Mouse (Mus musculus): ENCODE measurements around the gene Gmeb1.
"Not testable (repeated sequence)": the region's sequence is repeated elsewhere in the genome, so short reads cannot be mapped to it uniquely, and the experiment has no call there.

The Gmeb1 gene

DNA sequence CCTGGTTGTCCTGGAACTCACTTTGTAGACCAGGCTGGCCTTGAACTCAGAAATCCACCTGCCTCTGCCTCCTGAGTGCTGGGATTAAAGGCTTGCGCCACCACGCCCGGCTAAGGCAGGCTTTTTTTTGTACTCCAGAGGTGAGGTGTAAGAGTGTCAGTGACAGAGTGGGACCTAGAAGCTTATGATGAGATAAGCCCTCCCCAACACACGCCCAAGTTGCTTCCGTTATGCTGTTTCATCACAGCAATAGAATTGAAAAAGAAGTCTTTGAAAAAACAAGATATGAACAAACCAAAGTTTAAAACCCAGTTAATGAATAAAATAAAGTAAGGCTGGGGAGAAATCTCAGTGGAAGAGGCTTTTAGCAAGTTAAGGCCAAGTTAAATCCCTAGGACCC is 31.0 kb downstream of the Gmeb1 start:
- in situ Hi-C loops (cut with MboI), result no loop called here

DNA sequence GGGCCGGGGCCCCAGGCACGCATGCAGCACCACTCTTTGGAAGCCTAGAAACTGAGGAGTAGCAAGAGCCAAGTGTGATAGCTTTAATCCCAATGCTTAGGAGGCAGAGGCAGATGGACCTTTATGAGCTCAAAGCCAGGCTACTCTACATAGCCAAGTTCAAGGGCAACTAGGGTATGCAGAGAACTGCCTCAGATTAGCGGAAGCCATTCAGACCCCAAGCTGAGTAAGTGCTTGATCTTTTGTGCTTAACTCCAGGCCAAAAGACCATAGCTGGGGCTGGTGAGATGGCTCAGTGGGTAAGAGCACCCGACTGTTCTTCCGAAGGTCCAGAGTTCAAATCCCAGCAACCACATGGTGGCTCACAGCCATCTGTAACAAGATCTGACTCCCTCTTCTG is 39.4 kb downstream of the Gmeb1 start:
- in situ Hi-C loops (cut with MboI), result not testable (repeated sequence)

DNA sequence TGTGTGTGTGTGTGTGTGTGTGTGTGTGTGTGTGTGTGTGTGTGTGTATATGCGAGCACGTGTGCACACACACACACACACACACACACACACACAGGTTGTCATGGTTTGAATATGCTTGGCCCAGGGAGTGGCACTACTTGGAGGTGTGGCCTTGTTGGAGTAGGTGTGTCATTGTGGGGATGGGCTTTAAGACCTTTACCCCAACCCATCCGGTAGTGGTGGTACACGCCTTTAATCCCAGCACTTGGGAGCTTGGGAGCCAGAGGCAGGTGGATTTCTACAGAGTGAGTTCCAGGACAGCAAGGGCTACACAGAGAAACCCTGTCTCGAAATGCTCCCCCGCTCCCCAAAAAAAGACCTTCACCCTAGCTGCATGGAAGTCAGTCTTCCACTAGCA is 43.0 kb downstream of the Gmeb1 start:
- in situ Hi-C loops (cut with MboI), result loop anchor here (10.0 kb wide), 2 partner anchors 46 to 126 kb away; partner anchors contain the start of gene Gmeb1

DNA sequence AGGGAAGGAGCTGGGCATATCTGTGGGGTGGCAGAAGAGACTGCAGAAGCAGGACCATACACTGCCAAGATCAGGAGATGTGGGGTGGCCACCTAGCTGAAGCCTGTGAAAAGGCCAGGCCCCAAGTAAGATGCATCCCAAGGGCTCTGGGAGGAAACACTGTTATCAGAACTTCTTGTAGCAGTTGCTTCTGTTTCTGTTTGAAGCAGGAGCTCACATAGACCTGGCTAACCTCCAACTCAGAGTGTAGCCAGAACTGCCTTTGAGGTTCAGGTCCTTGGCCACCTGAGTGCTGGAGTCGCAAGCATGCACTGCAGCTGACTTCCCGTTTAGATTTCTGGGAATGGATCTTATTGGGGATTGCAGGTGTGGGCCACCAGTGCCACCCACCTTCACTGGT is 43.6 kb downstream of the Gmeb1 start:
- in situ Hi-C loops (cut with MboI), result loop anchor here (10.0 kb wide), 2 partner anchors 47 to 127 kb away; partner anchors contain the start of gene Gmeb1

DNA sequence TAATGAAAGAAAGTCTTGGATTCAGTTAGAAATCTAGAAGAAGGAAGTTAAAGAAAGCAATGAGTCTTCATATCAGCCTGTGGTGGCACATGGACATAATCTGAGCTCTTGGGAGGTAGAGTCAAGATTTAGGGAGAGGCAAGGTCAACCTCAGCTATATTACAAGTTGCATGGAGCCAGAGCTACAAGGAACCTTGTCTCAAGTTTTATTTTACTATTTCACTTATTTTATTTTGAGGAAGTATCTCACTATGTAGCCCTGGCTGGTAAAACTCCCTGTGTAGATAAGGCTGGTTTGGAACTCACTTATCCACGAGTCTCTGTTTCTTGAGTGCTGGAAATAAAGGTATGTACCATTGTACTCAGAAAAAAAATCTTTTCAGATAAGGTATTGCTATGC is 44.8 kb downstream of the Gmeb1 start:
- in situ Hi-C loops (cut with MboI), result loop anchor here (10.0 kb wide), 2 partner anchors 48 to 128 kb away; partner anchors contain the start of gene Gmeb1

DNA sequence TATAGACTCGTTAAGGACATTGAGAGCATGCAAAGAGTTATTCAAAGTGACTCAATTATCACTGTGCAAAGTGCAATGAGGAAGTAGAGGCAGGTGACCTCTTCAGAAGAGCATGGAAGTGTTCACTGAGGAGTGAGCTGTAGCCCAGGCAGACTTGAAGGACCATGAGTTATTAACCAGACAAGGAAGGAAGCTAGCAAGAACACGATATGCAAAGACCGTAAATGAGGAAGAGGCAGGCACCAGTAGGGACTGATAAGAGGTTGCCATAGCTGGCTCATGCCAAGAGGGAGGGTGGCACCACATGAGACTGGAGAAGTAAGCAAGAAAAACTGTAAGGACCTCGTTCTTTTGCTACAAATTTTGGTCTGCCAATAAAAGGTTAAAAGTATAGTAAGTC is 46.6 kb downstream of the Gmeb1 start:
- in situ Hi-C loops (cut with MboI), result loop anchor here (10.0 kb wide), 2 partner anchors 50 to 130 kb away; partner anchors contain the start of gene Gmeb1

DNA sequence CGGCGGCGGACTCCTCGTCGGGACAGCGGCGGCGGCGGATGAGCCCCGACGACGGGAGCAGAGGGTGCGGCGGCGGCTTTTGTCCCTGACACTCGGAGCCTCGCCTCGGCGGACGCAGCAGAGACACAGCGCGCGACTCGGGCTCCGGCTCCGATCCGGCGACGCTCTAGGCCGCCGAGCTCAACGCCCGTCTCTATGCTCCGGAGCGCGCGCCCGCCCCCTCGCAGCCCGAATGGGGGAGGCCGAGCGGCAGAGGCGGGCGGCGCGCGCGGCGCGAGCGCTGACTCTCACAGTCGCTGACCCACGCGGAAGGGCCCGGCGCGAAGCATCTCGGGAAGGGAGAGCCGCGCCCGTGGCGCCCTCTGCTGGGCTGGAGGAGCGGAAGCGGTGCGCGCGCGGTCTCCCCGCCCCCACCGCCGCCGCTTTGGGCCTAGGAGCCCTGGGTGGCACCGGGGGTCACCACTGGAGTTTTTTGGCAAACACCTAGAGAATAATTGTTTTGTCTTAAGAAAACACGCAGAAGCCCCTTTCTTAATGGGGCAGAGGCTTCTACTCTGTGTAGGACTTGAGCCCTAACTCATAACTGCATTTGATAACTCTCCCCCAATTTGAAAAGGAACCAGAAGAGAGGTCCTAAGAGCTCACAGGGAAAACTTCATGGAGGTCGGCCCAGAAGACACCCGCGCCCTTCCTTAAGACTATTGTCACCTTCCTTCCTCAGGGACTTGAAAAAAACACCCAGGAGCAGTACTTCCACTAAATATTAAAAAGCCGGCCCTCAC is 49.3 kb downstream of the Gmeb1 start, which contains the start of gene Ythdf2:
Ythdf2 (minus strand) TSS at position 351 of the 782 bp plus-strand sequence.
- in situ Hi-C loops (cut with MboI), result loop anchor here (10.0 kb wide), 2 partner anchors 53 to 133 kb away; partner anchors contain the start of gene Gmeb1

DNA sequence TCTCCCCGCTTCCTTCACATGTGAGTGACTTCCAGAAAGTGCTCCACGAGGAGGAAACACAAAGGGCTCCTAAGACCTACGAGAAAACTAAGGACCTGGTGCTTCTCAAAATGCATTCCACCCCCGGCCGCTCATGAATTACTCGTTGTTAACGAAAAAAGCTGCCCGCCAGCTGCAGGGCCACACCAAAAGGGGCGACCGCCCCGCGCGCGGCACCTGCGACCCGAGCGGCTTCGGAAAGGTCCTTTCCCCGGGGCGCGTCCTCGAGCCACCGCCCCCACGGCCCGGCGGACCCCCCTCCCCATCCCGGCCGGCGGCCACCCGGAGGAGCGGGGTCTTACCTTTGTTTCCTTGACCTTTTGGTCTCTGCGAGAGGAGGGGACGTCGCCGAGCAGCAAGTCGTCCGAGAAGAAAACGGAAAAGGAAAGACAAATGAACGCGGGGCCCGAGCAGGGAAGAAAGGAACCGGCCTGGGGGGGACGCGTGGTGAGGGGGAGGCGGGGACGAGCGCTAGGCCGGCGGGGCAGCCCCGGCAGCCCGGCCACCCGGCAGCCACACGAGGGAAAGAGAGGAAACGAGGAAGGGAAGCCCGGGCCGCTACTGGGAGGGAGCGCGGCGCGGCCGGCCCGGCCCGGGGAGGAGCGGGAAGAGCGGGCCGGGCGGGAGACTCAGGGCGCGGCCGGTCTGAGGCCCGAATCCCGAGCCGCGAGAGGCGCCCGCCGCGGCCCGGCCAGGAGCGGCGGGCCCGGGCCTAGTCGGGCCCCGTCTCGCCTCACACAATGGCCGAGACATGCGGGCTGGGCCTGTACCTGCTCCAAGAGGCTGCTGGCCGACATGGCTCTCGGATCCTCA is 50.1 kb downstream of the Gmeb1 start:
- in situ Hi-C loops (cut with MboI), result loop anchor here (10.0 kb wide), 2 partner anchors 53 to 133 kb away; partner anchors contain the start of gene Gmeb1

DNA sequence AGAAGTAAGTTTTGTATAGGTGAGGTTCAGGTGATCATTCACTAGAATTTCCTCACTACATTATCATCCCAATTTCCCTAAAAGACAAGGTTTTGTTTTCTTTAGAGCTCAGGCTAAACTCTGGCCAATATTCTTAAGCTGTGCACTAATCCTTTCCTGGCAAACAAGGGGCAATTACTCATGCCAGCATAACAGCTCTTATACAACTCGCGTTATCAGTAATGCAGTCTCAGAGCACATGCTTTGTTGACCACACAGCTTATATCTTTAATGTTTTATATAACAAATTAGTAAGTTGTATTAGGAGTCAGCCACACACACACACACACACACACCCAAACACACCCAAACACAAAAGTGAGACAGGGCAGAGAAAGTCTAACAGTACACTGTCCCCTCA is 51.1 kb downstream of the Gmeb1 start:
- in situ Hi-C loops (cut with MboI), result loop anchor here (10.0 kb wide), 2 partner anchors 54 to 134 kb away; partner anchors contain the start of gene Gmeb1

DNA sequence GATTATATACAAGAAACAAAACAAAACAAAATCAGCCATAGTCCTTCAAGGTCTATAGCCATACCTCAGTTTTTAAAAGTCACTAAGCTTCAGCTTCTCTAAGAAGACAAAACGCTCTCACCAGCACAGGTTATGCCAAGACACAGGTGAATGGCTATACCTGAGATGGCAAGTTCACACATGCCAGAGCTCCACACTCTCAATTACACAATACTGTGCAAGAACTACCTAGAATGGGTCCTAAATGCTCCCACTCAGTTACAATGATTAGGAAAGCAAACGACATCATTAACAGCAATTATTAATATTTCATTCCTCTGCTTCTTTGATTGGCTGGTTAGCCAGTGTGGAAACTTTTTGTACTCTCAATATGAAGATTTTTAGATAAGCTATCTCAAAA is 52.1 kb downstream of the Gmeb1 start:
- in situ Hi-C loops (cut with MboI), result no loop called here

DNA sequence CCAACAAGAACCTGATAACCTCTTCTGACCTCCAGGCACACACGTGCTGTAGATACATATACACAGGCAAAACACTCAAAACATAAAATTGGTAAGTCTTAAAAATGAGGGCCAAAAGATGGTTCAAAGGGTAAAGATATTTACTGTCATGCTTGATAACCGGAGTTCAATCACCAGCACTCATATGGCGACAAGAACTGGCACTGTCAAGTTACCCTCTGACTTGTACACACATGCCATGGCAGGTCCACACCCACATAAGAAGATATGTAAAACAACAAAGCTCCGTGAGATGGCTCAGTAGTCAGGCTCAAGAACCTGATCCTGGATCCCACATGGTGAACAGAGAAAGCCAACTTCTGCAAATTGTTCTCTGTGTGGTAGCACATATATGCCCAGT is 54.1 kb downstream of the Gmeb1 start:
- in situ Hi-C loops (cut with MboI), result no loop called here

DNA sequence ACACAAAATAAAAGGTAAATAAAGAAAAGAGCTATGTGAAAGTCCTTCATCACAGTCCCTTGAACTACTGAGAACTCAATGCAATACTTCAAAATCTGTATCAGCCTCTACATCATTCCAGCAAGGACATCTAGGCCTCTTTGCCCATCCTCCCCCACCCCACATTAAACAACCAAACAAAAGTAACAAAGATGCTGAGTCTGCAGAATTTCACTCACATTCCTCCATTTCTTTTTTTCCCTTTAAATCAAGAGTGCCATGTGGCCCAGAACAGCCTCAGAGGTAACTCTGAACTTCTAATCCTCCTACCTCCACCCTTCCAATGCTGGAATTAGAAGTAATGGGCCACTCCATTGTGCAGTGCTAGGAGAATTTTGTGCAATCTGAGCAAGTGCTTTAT is 62.6 kb downstream of the Gmeb1 start:
- in situ Hi-C loops (cut with MboI), result no loop called here

DNA sequence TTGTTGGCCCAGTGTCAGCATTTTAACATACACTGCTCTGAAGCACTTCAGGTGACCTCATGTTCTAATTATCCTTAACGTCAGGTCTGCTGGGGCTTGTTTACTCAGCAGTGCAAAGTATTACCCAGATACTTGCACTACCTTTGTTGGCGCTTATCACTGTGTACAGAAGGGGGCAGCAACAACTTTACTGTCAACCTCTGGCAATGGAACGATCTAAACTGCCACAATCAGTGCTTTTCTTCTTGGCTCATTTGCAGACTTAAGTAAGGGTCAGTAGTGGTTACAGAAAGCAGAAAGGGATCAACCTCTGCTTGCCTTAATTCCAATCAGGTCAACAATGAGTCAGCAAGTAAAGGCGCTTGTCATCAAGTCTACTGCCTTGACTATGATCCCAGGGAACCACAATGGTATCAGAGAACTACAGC is 63.1 kb downstream of the Gmeb1 start:
- in situ Hi-C loops (cut with MboI), result no loop called here

DNA sequence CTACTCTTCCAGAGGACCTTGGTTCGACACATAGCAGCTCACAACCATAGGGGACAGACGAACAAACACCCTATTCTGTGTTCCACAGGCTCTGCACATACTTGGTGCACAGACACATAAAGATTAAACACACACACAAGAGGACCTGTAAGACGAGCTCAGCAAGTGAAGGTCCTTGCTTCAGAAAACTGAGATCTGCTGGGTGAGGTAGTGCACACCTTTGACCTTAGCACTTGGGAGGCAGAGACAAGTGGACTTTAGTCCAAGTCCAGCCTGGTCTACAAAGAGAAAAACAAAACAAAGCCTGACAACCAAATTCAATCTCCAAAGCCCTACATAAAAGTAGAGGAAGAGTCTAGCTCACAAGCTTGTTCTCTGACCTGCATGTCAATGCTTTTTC is 66.4 kb downstream of the Gmeb1 start:
- in situ Hi-C loops (cut with MboI), result no loop called here

DNA sequence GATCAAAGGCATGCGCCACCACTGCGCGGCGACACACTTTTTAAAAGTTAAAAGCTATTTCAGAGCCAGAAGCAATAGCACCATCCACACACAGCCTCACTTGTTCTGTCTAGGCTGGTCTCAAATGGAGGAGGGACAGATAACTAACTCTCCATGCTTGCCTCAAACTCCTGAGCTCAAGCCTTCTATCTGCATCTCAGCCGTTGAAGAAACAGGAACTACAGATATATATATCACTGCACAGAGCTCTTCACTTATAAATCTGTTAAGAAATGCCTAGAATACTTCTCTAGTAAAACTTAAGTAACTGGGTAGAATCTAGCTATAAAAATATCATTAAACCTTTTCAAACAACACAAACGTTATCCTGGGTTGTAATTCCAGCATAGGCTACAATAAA is 67.0 kb downstream of the Gmeb1 start:
- in situ Hi-C loops (cut with MboI), result no loop called here

DNA sequence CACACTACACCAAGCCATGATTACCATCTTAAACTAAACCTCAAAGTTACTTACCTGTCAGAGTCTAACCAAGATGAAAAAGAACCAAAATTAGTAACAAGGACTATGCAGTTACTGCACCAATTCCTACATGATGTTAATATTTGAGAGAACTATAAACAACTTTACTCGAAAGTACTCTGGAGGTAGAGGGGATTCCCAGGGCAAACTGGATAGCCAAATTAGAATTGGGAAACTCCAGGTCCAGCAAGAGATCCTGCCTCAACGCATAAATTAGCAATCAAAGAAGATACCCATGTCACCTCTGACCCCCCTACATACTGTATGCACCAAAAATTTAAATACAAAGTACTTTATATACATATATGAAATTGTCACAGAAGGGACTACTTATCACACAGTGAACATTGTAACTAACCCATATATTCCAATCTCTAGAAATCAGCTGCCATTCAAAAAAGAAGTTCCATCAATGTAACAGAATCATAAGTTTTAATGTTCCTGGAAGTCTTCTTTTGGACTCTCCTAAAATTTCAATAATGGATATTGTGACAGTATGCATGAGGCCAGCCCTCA is 73.5 kb downstream of the Gmeb1 start:
- in situ Hi-C loops (cut with MboI), result no loop called here

DNA sequence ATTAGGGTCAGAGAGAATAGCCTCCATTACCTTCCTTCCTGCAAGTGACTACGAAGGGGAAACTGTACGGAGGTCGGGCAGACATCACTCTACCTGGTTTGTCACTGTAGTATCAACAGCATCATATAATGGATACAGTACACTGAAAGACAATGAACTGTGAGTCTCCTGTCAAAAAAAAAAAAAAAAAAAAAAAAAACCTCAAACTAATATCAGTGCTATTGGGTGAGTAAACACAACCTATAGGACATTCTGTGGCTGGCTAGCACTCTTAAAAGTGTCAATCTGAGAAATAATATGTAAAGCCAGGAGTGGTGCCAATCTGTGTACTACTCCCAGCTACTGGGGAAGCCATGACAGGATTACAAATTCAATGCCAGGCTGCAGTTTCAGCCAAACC is 78.2 kb downstream of the Gmeb1 start:
- in situ Hi-C loops (cut with MboI), result no loop called here

DNA sequence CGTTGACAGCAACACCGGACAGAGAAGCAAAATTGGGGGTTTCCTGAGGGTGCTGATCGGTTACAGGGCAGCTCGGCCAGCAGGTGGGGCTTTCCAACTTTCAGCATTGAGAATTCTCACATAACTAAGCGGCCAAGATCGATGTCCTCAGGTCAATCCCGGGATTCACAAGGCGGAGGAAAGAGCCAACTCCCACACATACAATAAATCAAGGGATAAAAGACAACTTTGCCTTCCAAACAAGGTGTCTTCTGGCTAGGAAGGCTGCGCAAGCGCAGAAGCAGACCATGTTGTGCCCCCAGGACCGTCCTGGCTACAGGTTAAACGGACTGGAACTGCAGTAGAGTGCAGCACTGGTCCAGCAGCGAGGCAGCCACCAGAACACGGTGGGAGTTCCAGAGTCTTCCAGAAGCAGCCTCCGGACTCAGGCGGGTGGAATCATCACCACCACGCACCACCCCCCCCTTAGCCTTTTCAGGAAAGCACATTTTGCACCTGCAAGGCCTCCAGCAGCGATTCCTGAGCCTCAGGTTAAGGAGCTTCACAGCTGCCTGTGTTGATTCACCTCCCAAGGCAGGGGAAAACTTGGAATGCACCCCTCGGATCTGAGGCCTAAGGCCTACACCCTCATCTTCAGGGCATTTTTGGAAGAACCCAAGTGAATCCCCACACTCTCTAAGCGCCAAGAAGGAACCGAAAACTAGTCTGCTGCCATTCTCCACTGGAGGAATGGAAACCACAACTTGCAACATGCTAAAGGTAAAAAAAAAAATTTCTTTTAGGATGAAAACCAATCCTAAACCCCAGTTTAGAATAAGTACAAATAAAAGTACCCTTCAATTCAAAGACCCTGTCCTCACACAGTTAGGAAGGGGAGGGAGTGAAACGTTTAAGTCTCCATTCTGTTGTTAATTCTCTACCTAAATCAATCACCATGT is 79.4 kb downstream of the Gmeb1 start:
- in situ Hi-C loops (cut with MboI), result no loop called here

DNA sequence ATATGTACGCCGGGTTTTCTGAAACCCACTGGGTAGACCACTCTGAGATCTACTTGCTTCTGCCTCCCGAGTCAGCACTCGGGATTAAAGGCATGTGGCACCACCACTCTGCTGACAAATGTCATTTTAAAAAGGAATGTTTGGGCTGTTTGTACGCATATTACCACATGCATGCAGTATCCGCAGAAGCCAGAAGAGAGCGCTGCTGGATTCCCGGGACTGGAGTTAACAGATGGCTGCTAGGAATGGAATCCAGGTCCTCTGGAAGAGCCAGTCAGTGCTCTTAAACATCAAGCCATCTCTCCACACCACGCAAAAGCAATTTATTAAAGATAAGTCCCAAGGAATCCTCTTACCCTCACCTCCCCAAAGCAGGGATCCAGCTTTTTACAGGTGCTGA is 80.7 kb downstream of the Gmeb1 start:
- in situ Hi-C loops (cut with MboI), result no loop called here

DNA sequence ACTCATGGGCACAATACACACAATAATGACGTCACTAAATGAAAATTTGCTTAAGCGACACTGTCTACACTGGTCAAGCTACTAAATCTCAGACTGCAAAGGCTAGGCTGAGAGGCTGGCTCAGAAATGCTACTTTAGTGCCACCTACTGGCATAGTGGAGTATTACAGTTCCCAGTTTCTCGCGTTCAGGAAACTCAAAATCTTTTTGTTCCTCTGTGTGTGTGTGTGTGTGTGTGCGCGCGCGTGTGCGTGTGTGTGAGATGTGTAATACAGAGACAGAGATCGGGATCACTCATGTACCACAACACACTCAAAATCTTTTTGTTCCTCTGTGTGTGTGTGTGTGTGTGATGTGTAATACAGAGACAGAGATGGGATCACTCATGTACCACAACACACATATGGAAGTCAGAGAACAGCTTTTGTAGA is 82.8 kb downstream of the Gmeb1 start:
- in situ Hi-C loops (cut with MboI), result no loop called here

DNA sequence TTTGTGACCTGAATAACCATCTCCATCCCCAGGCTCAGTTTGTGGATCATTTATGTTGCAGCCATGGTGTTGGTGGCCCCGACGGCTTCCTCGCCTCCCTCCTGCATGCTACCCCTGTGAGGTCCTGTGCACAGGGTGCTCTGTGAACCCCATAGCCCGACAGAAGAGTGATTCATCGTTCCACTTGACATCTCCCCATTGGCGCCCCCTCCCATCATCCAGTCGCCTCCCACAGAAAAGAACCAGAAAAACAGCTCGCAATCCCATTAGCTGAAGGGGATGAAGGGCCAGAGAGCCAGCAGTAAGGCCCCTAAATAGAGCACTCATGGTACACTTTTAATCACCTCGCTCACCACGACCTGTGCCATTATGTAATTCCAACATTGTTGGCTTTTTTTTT is 84.9 kb downstream of the Gmeb1 start:
- in situ Hi-C loops (cut with MboI), result no loop called here
